Mouse (Mus musculus) cerebellum, adult 8-10 months (tissue): ENCODE results near the gene Rnf187.

Experiments
- DNase-seq: peaks from one replicate; pipeline ENCODE4 v3.0.0; 2022

The Rnf187 gene

GRCm38 (mm10) chr11:58947306-58947705 is 8.6 kb upstream of the Rnf187 start:
- no peak for DNase-seq

GRCm38 (mm10) chr11:58944136-58944535 is 5.4 kb upstream of the Rnf187 start:
- DNase-seq = no peak

GRCm38 (mm10) chr11:58939088-58939439 is 348 bp upstream of the Rnf187 start:
- DNase-seq = no peak

- no peak for DNase-seq
Measured at GRCm38 (mm10) chr11:58937909-58938308, 807 bp downstream of the Rnf187 start.

- DNase-seq = no peak
Measured at GRCm38 (mm10) chr11:58931576-58931975, 7.1 kb downstream of the Rnf187 start.

GRCm38 (mm10) chr11:58930254-58930653 is 8.5 kb downstream of the Rnf187 start:
- no peak for DNase-seq

- no peak for DNase-seq
Measured at GRCm38 (mm10) chr11:58929641-58930040, 9.1 kb downstream of the Rnf187 start.

GRCm38 (mm10) chr11:58929055-58929454 is 9.7 kb downstream of the Rnf187 start:
- DNase-seq = no peak

GRCm38 (mm10) chr11:58927790-58928651 is 10.7 kb downstream of the Rnf187 start:
- DNase-seq = peak; percentile 52

GRCm38 (mm10) chr11:58927053-58927452 is 11.7 kb downstream of the Rnf187 start:
- DNase-seq = no peak

GRCm38 (mm10) chr11:58926651-58927050 is 12.1 kb downstream of the Rnf187 start:
- DNase-seq = no peak

GRCm38 (mm10) chr11:58922420-58922819 is 16.3 kb downstream of the Rnf187 start:
- no peak for DNase-seq

GRCm38 (mm10) chr11:58918759-58919158 is 20.0 kb downstream of the Rnf187 start:
- no peak for DNase-seq

- DNase-seq = no peak
Measured at GRCm38 (mm10) chr11:58917745-58918366, 20.9 kb downstream of the Rnf187 start, which contains the start of gene Btnl10. TSS of gene Btnl10 (plus strand) at chr11:58917908.

GRCm38 (mm10) chr11:58916879-58917744 is 21.6 kb downstream of the Rnf187 start:
- no peak for DNase-seq

GRCm38 (mm10) chr11:58914461-58915028 is 24.2 kb downstream of the Rnf187 start:
- peak; percentile 40 for DNase-seq

GRCm38 (mm10) chr11:58913776-58914175 is 24.9 kb downstream of the Rnf187 start:
- DNase-seq = no peak

- DNase-seq = no peak
Measured at GRCm38 (mm10) chr11:58904838-58905237, 33.9 kb downstream of the Rnf187 start.

GRCm38 (mm10) chr11:58904410-58904718 is 34.4 kb downstream of the Rnf187 start:
- DNase-seq = no peak

GRCm38 (mm10) chr11:58903511-58904409 is 35.0 kb downstream of the Rnf187 start, which contains the start of gene Zfp39:
TSS of gene Zfp39 (minus strand) at chr11:58904225.
- peak; percentile 97 for DNase-seq

GRCm38 (mm10) chr11:58901080-58901479 is 37.6 kb downstream of the Rnf187 start:
- DNase-seq = no peak

- DNase-seq = no peak
Measured at GRCm38 (mm10) chr11:58897485-58897884, 41.2 kb downstream of the Rnf187 start.
